ENCODE assay signal across 22 mouse cellular contexts in the genomic region with DNA sequence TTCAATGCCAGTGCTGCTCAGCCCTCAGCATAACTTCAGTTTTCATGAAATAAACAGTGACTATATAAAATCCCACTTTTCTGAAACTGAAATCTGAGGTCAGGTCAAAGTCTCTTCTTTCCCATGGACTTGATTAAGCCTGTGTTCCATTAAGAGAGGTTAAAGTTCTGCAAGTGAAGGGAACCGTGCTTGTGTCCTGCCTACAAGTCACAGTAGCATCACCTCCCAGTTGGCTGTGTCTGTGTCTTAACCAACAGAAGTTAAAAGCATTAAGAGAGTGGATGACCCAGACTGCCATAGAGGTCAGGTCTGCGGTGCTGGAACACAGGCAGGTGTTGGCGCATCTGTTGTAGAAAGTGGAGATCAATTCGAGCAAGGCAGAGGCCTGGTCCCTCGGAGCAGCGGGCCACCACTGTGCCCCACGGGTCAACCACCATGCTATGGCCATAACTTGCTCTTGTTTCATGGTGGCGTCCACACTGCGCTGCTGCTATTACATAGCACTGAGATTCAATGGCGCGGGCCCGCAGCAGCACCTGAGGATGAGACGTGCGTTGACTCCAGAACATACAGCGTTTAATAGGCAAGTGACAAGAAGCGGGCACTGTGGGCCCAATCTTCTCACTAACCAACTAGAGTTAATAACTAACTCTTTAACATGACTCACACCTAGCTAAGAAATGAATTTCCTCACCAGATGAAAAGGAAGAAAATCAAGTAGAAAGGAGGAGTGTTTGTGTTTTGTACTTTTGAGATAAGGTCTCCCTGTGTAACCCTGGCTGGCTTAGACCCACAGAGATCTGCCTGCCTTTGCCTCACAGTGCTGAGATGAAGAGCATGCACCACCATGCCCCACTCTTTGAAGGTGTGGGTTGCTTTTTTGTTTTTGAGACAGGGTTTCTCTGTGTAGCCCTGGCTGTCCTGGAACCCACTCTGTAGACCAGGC. TPM values are rescaled to one million over a fixed set of nuclear protein-coding genes. Genes with fewer than 3 reads are reported as not detected.
DNase-seq lines count a peak whose midpoint lies in the region; ATAC-seq and TF ChIP-seq lines count a peak whose summit lies in the region.
"Had no signal": no experiment of that assay in that cellular context is flagged by ENCODE, and none has a peak within 500 bp of the region (broad histone marks: within the 10 kb centered on the region; RNA-seq: fewer than 3 reads in every experiment).

No protein-coding gene starts in this region.

- CTCF ChIA-PET in Patski (lab: Charles Lee), result interaction anchor here (1.5 kb wide), 1 partner anchor 14 kb away, joined by 3 read pairs; a partner anchor contains a TSS

- H3K36me3 ChIP-seq in liver, adult 2 months (ENCODE audit: control insufficient read depth, insufficient read depth, low read length), result peaks cover 29% of the 10 kb centered on the region

- in situ Hi-C loops in Patski (cut with MboI; ENCODE audit: low pct_unique_long_range_greater_than_20kb), result no loop called here

- POLR2A ChIA-PET in Patski (lab: Charles Lee), result interaction anchor here (0.5 to 1.6 kb wide), 2 partner anchors 10 to 11 kb away, joined by 3 to 5 read pairs; no protein-coding TSS in a partner anchor

- DNase-seq in liver, adult 2 months (ENCODE audit: extremely low read depth, low read depth, low spot score), result peak; percentile 74
- DNase-seq in liver, result no peak
- no peak for DNase-seq in Patski (ENCODE audit: low read depth, low spot score)
- peak; percentile 32 to 55 for DNase-seq in kidney, adult 8-10 months
- peak; percentile 22 to 65 for DNase-seq in kidney, postnatal 25 days
- DNase-seq in layer of hippocampus, postnatal 10 days (ENCODE audit: low spot score in 2 of 2), result no peak
- no peak for DNase-seq in thymus, postnatal 10 days (ENCODE audit: low spot score in 2 of 2)
- DNase-seq: cerebellum, adult 11 months; cerebellum, postnatal 10 days; forebrain, postnatal 0 days; gastrocnemius, postnatal 14 days; heart, adult 11 months; heart, postnatal 10 days; liver, embryonic 13.5 days; right cerebral cortex, postnatal 14 days; thymus, adult 18-20 months had no signal

- TF ChIP-seq POLR2A in liver, adult 2 months (IDR thresholded peaks at IDR 0.05; ENCODE audit: extremely low read depth, insufficient read depth, low read length), result no peak

- peak; percentile 29 for ATAC-seq in Patski
- no peak for ATAC-seq in erythroid progenitor cell, adult 5-6 weeks (replicated peaks; ENCODE audit: low FRiP score, poor library complexity, severe bottlenecking)
- ATAC-seq: forebrain, postnatal 0 days; hindbrain, postnatal 0 days; midbrain, embryonic 13.5 days had no signal

- 74% methylated on average over 16 of the region's 16 CpGs for WGBS in liver, adult 2 months

- no peak overlapping the region for H3K9ac ChIP-seq in liver, adult 2 months (ENCODE audit: low read depth, low read length)
- H3K9ac ChIP-seq: forebrain, postnatal 0 days; heart, embryonic 12.5 days; liver, embryonic 13.5 days; midbrain, embryonic 13.5 days; neural tube, embryonic 12.5 days had no signal

- no peak overlapping the region for H3K4me3 ChIP-seq in liver, adult 2 months (ENCODE audit: insufficient read depth, low read depth, low read length)
- H3K4me3 ChIP-seq: heart, embryonic 12.5 days; liver, embryonic 13.5 days; midbrain, embryonic 13.5 days; neural tube, embryonic 12.5 days had no signal

- H3K27me3 ChIP-seq in liver, adult 2 months (ENCODE audit: control insufficient read depth, insufficient read depth, low read length), result no peaks in the 10 kb centered on the region
- H3K27me3 ChIP-seq in Patski, result no peaks in the 10 kb centered on the region
- H3K27me3 ChIP-seq: heart, embryonic 12.5 days; liver, embryonic 13.5 days; midbrain, embryonic 13.5 days; neural tube, embryonic 12.5 days had no signal

- peak overlapping the region; percentile 14; the same call in 1 of the 2 replicates for H3K27ac ChIP-seq in liver, adult 2 months (replicated peaks; ENCODE audit: insufficient read depth, low read depth, low read length)
- H3K27ac ChIP-seq: hindbrain, postnatal 0 days; liver, embryonic 13.5 days; midbrain, embryonic 13.5 days; neural tube, embryonic 12.5 days had no signal

- no peak for TF ChIP-seq CTCF in liver, adult 2 months (IDR thresholded peaks at IDR 0.05; ENCODE audit: low read depth, low read length)
- no peak for TF ChIP-seq CTCF in Patski (IDR thresholded peaks at IDR 0.05)

- peaks cover 16% of the 10 kb centered on the region; the same call in 1 of the 2 replicates for H3K79me2 ChIP-seq in liver, adult 2 months (ENCODE audit: control insufficient read depth, insufficient read depth, low read length)

- peaks cover 21% of the 10 kb centered on the region for H3K4me1 ChIP-seq in liver, adult 2 months (ENCODE audit: control insufficient read depth, insufficient read depth, low read length)

RNA-seq across cellular contexts. Expression of a gene that starts 2.9 kb away (rescaled TPM):
- total RNA-seq in liver, adult 2 months (2014; rRNA removed), result 128 and 132 TPM in 2 replicates
- 120 and 139 TPM in 2 replicates for polyA plus RNA-seq in liver, adult 2 months (2012; rRNA removed)
- 74.1 TPM for polyA plus RNA-seq in Patski (2021)
- 6.7 and 10.8 TPM in 2 replicates for total RNA-seq in erythroid progenitor cell, adult 5-6 weeks (2015; ENCODE audit: low replicate concordance)
- total RNA-seq in erythroid progenitor cell, adult 5-6 weeks (2017; ENCODE audit: low replicate concordance), result 11.6 and 24.5 TPM in 2 replicates
- 10 to 100 TPM; 37.7 to 42.8 TPM for total RNA-seq in layer of hippocampus, postnatal 10 days (2021)

RNA-seq across cellular contexts. Expression of a gene that starts 2.9 kb away (rescaled TPM):
- total RNA-seq in liver, adult 2 months (2014; rRNA removed), result 21.6 and 26.6 TPM in 2 replicates
- polyA plus RNA-seq in liver, adult 2 months (2012; rRNA removed), result 13.1 and 15.2 TPM in 2 replicates
- polyA plus RNA-seq in Patski (2021), result 164 TPM
- total RNA-seq in erythroid progenitor cell, adult 5-6 weeks (2015; ENCODE audit: low replicate concordance), result 10.1 and 22.0 TPM in 2 replicates
- total RNA-seq in erythroid progenitor cell, adult 5-6 weeks (2017; ENCODE audit: low replicate concordance), result 9.0 and 10.1 TPM in 2 replicates
- total RNA-seq in layer of hippocampus, postnatal 10 days (2021), result 100 to 1,000 TPM; 135 to 165 TPM

RNA-seq across cellular contexts. Expression of a gene that starts 13.6 kb away (rescaled TPM):
- total RNA-seq in liver, adult 2 months (2014; rRNA removed), result 14.7 and 15.8 TPM in 2 replicates
- polyA plus RNA-seq in liver, adult 2 months (2012; rRNA removed), result 28.3 and 34.1 TPM in 2 replicates
- polyA plus RNA-seq in Patski (2021), result 55.0 TPM
- total RNA-seq in erythroid progenitor cell, adult 5-6 weeks (2015; ENCODE audit: low replicate concordance), result 13.4 and 28.8 TPM in 2 replicates
- total RNA-seq in erythroid progenitor cell, adult 5-6 weeks (2017; ENCODE audit: low replicate concordance), result 3.3 and 6.5 TPM in 2 replicates
- 10 to 100 TPM; 30.9 to 33.7 TPM for total RNA-seq in layer of hippocampus, postnatal 10 days (2021)

RNA-seq across cellular contexts. Expression of a gene that starts 18.1 kb away (rescaled TPM):
- not detected in 2 replicates for total RNA-seq in liver, adult 2 months (2014; rRNA removed)
- polyA plus RNA-seq in liver, adult 2 months (2012; rRNA removed), result 0.05 TPM in 1 of 2 replicates, not detected in the other
- not detected for polyA plus RNA-seq in Patski (2021)
- not detected in 2 replicates for total RNA-seq in erythroid progenitor cell, adult 5-6 weeks (2015; ENCODE audit: low replicate concordance)
- 3.3 TPM in 1 of 2 replicates, not detected in the other for total RNA-seq in erythroid progenitor cell, adult 5-6 weeks (2017; ENCODE audit: low replicate concordance)
- total RNA-seq in layer of hippocampus, postnatal 10 days (2021), result 1 to 10 TPM; 6.3 to 8.6 TPM
- total RNA-seq: monocyte, adult 5-6 weeks had no signal

RNA-seq across cellular contexts. Expression of a gene that starts 27.4 kb away (rescaled TPM):
- total RNA-seq in liver, adult 2 months (2014; rRNA removed), result 0.09 and 0.20 TPM in 2 replicates
- 0.09 and 0.16 TPM in 2 replicates for polyA plus RNA-seq in liver, adult 2 months (2012; rRNA removed)
- 0.04 TPM for polyA plus RNA-seq in Patski (2021)
- total RNA-seq in erythroid progenitor cell, adult 5-6 weeks (2015; ENCODE audit: low replicate concordance), result not detected in 2 replicates
- total RNA-seq in erythroid progenitor cell, adult 5-6 weeks (2017; ENCODE audit: low replicate concordance), result 0.51 and 0.53 TPM in 2 replicates
- total RNA-seq in layer of hippocampus, postnatal 10 days (2021), result 1 to 10 TPM; 1.8 to 1.9 TPM
- total RNA-seq: gastrocnemius, postnatal 14 days had no signal

Comparison
In these comparisons a context has a peak if more than half of its experiments do, and no peak if none do; other contexts are left out.
1. DNase-seq: peak in liver, adult 2 months (single experiment), kidney, adult 8-10 months (2 of 2) and kidney, postnatal 25 days (2 of 2); none in liver (single experiment), Patski (single experiment), layer of hippocampus, postnatal 10 days (0 of 2) and thymus, postnatal 10 days (0 of 2).